Mouse (Mus musculus): ENCODE data around the gene Frk. TPM values are rescaled to one million over a fixed set of nuclear protein-coding genes. Genes with fewer than 3 reads are reported as not detected.

The Frk gene
- total RNA-seq (2023): not detected

GRCm38 (mm10) chr10:34483297-34484013 lies at the start of gene Frk:
Gene Frk (plus strand): TSS chr10:34483399.

Other genes starting within 250 kb of the Frk start
- 10 to 100 TPM; 98.2 to 98.8 TPM for gene Tspyl1, start 201.2 kb upstream of the Frk start, total RNA-seq (2023)
- gene Tspyl4, start 186.0 kb upstream of the Frk start, total RNA-seq (2023): 1 to 10 TPM; 6.7 to 9.3 TPM
- not detected for gene Col10a1, start 93.4 kb upstream of the Frk start, total RNA-seq (2023)
- gene Nt5dc1, start 64.8 kb upstream of the Frk start, total RNA-seq (2023): 10 to 100 TPM; 32.4 to 44.7 TPM